Mouse (Mus musculus) hindbrain, embryonic 10.5 days (tissue): ENCODE data around the gene Cdc42se2. TPM values are rescaled to one million over a fixed set of nuclear protein-coding genes. Genes with fewer than 3 reads are reported as not detected.
A peak's percentile ranks its signal among the peaks of the same experiment; 100 is the strongest.

Experiments used
- DNase-seq: peaks from one replicate; pipeline ENCODE4 v3.0.0-alpha.2; 2017; ENCODE audit warnings: low spot score
- H3K27ac ChIP-seq: fragments of 300-500 bp; sonication (generic); 2 replicates; pipeline ENCODE4 v1.5.1; 2016; ENCODE audit warnings: mild to moderate bottlenecking, moderate library complexity
- H3K27me3 ChIP-seq: fragments of 300-500 bp; sonication (generic); 2 replicates; pipeline ENCODE4 v1.6.1; 2016; ENCODE audit warnings: mild to moderate bottlenecking; ENCODE audit not compliant: poor library complexity, insufficient read depth, severe bottlenecking
- H3K36me3 ChIP-seq: fragments of 300-500 bp; sonication (generic); 2 replicates; pipeline ENCODE4 v1.6.1; 2016; ENCODE audit warnings: mild to moderate bottlenecking, moderate library complexity
- H3K4me1 ChIP-seq: fragments of 300-500 bp; sonication (generic); replicated peaks from 2 replicates; pipeline ENCODE4 v1.6.1; 2016; ENCODE audit warnings: mild to moderate bottlenecking
- H3K4me3 ChIP-seq: fragments of 300-500 bp; sonication (generic); 2 replicates; pipeline ENCODE4 v1.5.1; 2016; ENCODE audit warnings: mild to moderate bottlenecking, moderate library complexity
- H3K9me3 ChIP-seq: fragments of 300-500 bp; sonication (generic); 2 replicates; pipeline ENCODE4 v1.6.1; 2016; ENCODE audit warnings: mild to moderate bottlenecking, moderate library complexity
- WGBS: fragments of 180-500 bp; shearing (Covaris S2); methylation state at CpG from one replicate; pipeline ENCODE4 v1.1.7; 2016; 5-methylcytosine and 5-hydroxymethylcytosine counted together
- polyA plus RNA-seq: library from polyadenylated mRNA; unstranded; fragments of >200 nt; fragmentation: Nextera tagmentation; extraction: Ambion mirVana; gene quantifications from 2 replicates; pipeline ENCODE4 v1.2.1, GENCODE M21; 2016

The Cdc42se2 gene
- 212 and 247 TPM in 2 replicates for polyA plus RNA-seq

DNA sequence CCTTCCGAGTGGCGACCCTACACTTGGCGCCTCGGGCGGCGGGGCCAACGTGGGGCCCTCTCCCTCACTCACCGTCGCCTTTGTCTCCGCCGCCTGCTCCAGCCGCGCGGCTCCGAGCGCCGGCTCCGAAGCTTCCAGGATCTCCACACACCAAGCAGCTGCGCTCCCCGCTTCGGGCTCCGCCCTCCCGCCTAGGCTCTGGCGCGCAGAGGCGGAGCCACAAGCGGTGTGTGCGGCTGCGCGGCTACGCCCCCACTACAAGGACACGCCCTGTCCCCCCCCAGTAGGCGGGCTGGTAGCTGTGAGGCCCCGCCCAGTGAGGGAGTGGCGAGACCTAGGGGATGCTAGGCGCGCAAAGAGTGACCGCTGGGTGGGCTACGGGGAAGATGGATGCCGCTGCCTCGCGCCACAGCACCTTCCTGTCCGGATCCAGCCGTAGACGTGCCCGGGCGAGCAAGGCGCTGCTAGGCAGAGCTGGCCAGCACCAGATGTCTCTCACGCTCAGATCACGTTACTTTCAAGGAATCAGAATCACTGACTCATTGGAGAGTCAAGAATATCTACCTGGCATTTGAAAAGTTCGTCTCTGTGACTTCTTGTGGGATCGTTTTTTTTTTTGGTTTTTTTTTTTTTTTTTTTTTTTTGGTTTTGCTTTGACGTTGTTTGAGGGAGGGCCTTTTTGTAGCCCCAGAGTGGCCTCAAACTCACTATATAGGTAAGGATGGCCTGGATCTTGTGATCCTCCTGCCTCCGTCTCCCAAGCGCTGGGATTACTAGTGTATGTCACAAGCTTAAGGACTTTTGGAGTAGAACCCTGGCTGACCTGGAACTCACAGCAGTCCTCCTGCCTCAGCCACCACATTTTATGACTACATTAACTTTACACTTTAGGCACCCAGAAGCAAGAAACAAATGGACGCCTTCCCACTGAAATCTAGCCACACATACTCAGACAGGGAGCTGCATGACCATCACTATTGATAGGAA lies at the start of gene Cdc42se2:
TSS of gene Cdc42se2 (minus strand) at position 188 of the 987 bp plus-strand sequence.
- Histone ChIP-seq H3K9me3 (no peaks in the 10 kb centered on the region), H3K4me1 (peaks cover 59% of the 10 kb centered on the region), H3K27ac (peak within 1 kb of the TSS; percentile 99), H3K27me3 (no peaks in the 10 kb centered on the region), H3K36me3 (peaks cover 9% of the 10 kb centered on the region), H3K4me3 (peak within 1 kb of the TSS; percentile 96)
- WGBS: 3% methylated on average over 56 of the region's 56 CpGs
- peak; percentile 99 for DNase-seq

DNA sequence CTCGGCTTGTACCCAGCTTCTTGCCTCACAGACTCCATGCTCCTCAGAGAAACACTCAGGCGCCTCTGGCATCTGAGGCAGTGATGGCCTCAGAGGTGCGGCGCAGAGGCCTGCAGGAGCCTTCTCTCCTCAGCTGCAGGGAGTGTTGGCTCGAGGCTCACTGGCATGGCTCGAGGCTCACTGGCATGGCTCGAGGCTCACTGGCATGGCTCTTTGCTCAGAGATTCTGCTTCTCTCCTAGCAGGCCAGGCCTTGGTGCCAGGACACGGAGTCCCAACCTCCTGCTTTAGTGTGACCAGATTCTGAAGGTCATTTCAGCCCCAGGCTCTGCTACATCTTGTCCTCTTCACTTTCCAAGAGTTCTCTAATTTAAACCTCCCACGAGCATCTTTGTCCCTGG lies 48.6 kb upstream of the Cdc42se2 start:
- H3K27me3 ChIP-seq: no peaks in the 10 kb centered on the region
- H3K27ac ChIP-seq: peak overlapping the region; percentile 23; the same call in 1 of the 2 replicates
- H3K4me1 ChIP-seq: 0 out of 2 replicates have a peak, but pooled peaks cover 2% of the 10 kb centered on the region
- WGBS: 85% methylated on average over 9 of the region's 9 CpGs
- no peak overlapping the region for H3K4me3 ChIP-seq
- no peaks in the 10 kb centered on the region for H3K9me3 ChIP-seq
- no peaks in the 10 kb centered on the region for H3K36me3 ChIP-seq
- DNase-seq: no peak

DNA sequence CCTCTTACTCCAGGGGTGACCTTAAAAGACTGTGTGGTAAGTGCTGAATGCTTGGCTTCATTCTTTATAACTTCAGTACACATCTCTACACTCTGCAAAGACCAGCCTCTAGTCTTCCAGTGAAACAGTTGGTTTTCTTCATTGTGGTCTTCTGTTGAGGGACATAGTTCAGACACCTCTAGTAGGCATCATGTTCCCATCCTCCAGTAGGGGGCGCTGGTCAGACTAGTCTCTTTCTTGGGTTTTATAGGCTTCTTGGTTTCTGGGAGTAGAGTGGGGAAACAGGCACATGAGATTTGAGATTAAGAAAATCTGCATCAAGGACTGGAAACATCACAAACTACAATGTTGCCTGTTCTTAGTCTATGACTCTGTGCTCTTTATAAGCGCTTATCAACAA lies 47.1 kb upstream of the Cdc42se2 start:
- 59% methylated on average over 2 of the region's 2 CpGs for WGBS
- Histone ChIP-seq H3K9me3 (no peaks in the 10 kb centered on the region), H3K4me1 (0 out of 2 replicates have a peak, but pooled peaks cover 2% of the 10 kb centered on the region), H3K4me3 (no peak overlapping the region), H3K27ac (no peak overlapping the region), H3K36me3 (no peaks in the 10 kb centered on the region), H3K27me3 (no peaks in the 10 kb centered on the region)
- no peak for DNase-seq

DNA sequence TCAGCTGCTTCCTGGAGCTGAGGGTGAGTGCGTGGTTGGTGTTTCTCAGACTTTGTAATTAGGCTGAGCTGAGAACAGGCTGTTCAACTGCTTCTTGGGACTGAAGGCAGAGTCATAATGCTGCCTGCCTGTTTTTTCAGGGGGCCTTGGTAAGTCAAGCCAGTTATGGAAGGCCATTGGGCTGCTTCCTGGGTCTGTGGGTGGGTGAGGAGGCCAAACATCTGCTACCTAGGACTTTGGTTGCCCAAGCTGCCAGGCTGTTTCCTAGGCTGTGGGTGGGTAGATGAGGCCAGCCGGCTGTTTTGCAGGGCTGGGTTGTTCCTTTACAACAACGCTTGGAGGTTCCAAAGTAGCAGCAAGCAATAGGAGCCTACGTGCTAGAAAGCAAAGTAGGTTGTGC lies 46.4 kb upstream of the Cdc42se2 start:
- WGBS: 91% methylated on average over 4 of the region's 4 CpGs
- H3K4me3 ChIP-seq: no peak overlapping the region
- 0 out of 2 replicates have a peak overlapping the region, but pooled peaks have one; percentile 9 for H3K27ac ChIP-seq
- 0 out of 2 replicates have a peak, but pooled peaks cover 2% of the 10 kb centered on the region for H3K4me1 ChIP-seq
- DNase-seq: no peak
- H3K9me3 ChIP-seq: no peaks in the 10 kb centered on the region
- no peaks in the 10 kb centered on the region for H3K36me3 ChIP-seq
- H3K27me3 ChIP-seq: no peaks in the 10 kb centered on the region

- Histone ChIP-seq H3K27me3 (no peaks in the 10 kb centered on the region), H3K27ac (no peak overlapping the region), H3K36me3 (no peaks in the 10 kb centered on the region), H3K9me3 (peaks cover 14% of the 10 kb centered on the region), H3K4me1 (no peaks in the 10 kb centered on the region), H3K4me3 (no peak overlapping the region)
- WGBS: 95% methylated on average over 8 of the region's 8 CpGs
- no peak for DNase-seq
Observed at GRCm38 (mm10) chr11:54826819-54827218, 39.3 kb upstream of the Cdc42se2 start.

DNA sequence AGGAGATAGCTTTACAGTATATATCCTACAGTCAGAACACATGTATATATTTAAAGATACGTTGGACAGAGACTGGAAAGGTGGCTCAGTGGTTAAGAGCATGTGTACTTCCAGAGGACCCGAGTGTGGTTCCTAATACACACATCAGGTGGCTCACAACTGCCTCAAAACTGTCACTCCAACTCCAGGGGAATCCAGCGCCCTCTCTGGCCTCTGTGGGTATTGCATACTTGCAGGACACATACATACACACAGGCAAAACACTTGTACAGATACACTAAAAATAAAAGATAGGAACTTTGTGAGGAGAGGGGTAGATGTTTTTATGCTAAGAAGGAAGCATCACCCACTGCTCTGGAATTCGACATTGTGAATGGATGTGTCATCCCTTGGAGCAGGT lies 38.3 kb upstream of the Cdc42se2 start:
- Histone ChIP-seq H3K4me3 (no peak overlapping the region), H3K27ac (no peak overlapping the region), H3K4me1 (peaks cover 4% of the 10 kb centered on the region), H3K27me3 (no peaks in the 10 kb centered on the region), H3K36me3 (no peaks in the 10 kb centered on the region), H3K9me3 (peaks cover 14% of the 10 kb centered on the region)
- no peak for DNase-seq
- 84% methylated on average over 4 of the region's 4 CpGs for WGBS

- no peaks in the 10 kb centered on the region for H3K36me3 ChIP-seq
- H3K27me3 ChIP-seq: no peaks in the 10 kb centered on the region
- DNase-seq: no peak
- 87% methylated on average over 4 of the region's 4 CpGs for WGBS
- no peak overlapping the region for H3K4me3 ChIP-seq
- peaks cover 14% of the 10 kb centered on the region for H3K9me3 ChIP-seq
- no peak overlapping the region for H3K27ac ChIP-seq
- H3K4me1 ChIP-seq: peaks cover 21% of the 10 kb centered on the region
Observed at GRCm38 (mm10) chr11:54823467-54823866, 36.0 kb upstream of the Cdc42se2 start.

DNA sequence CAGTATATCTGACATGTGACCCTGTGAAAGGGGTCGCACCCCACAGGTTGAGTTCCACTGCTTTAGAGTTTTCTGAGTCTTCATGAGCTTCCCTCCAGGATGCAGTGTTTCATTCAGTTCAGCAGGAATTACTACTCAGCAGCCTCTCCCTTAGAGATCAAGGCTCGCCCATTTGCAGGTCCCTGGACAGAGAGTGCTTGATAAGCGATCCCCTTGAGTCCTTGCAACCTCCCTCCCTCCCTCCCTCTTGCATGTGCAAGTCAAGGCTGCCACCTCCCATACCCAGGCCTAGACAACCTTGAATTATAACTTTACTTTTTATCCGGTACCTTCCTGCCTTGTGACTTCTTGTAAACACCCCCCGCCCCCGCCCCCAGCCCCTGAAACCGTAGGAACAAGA lies 32.0 kb upstream of the Cdc42se2 start:
- peak overlapping the region; percentile 70 for H3K27ac ChIP-seq
- peaks cover 21% of the 10 kb centered on the region for H3K4me1 ChIP-seq
- no peaks in the 10 kb centered on the region for H3K27me3 ChIP-seq
- no peaks in the 10 kb centered on the region for H3K36me3 ChIP-seq
- no peak overlapping the region for H3K4me3 ChIP-seq
- WGBS: 73% methylated on average over 7 of the region's 7 CpGs
- no peak for DNase-seq
- peaks cover 5% of the 10 kb centered on the region for H3K9me3 ChIP-seq

- no peaks in the 10 kb centered on the region for H3K36me3 ChIP-seq
- peaks cover 41% of the 10 kb centered on the region for H3K4me1 ChIP-seq
- H3K9me3 ChIP-seq: no peaks in the 10 kb centered on the region
- 86% methylated on average over 4 of the region's 4 CpGs for WGBS
- no peak overlapping the region for H3K4me3 ChIP-seq
- H3K27ac ChIP-seq: no peak overlapping the region
- DNase-seq: no peak
- H3K27me3 ChIP-seq: no peaks in the 10 kb centered on the region
Observed at GRCm38 (mm10) chr11:54817449-54817848, 30.0 kb upstream of the Cdc42se2 start.

DNA sequence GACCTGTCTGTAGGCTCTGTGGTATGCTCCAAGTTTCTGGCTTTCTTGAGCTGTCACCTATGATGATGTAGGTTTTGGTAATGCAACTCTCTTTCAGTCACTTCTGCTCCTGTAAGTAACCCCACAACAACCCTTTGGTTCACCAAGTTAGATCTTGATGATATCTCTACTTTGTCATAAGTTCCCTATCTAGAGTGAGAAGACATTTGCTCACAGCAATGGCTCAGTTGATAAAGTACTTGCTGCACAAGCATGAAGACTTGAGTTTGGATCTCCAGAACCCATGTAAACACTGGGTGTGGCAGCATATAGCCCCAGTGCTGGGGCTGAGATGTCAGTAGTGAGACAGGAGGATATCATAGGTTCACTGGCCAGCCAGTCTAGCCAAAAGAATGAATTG lies 28.2 kb upstream of the Cdc42se2 start:
- Histone ChIP-seq H3K27ac (0 out of 2 replicates have a peak overlapping the region, but pooled peaks have one; percentile 16), H3K36me3 (no peaks in the 10 kb centered on the region), H3K4me3 (no peak overlapping the region), H3K9me3 (no peaks in the 10 kb centered on the region), H3K27me3 (no peaks in the 10 kb centered on the region), H3K4me1 (peaks cover 54% of the 10 kb centered on the region)
- no peak for DNase-seq

- Histone ChIP-seq H3K27me3 (no peaks in the 10 kb centered on the region), H3K36me3 (no peaks in the 10 kb centered on the region), H3K4me3 (0 out of 2 replicates have a peak overlapping the region, but pooled peaks have one; percentile 14), H3K27ac (peak overlapping the region; percentile 91), H3K4me1 (peaks cover 46% of the 10 kb centered on the region), H3K9me3 (no peaks in the 10 kb centered on the region)
- 32% methylated on average over 8 of the region's 8 CpGs for WGBS
- DNase-seq: peak; percentile 82
Observed at GRCm38 (mm10) chr11:54812812-54813516, 25.5 kb upstream of the Cdc42se2 start.

GRCm38 (mm10) chr11:54812314-54812713 lies 24.8 kb upstream of the Cdc42se2 start:
- DNase-seq: peak; percentile 46

More at GRCm38 (mm10) chr11:54812314-54812713, 24.8 kb upstream of the Cdc42se2 start:
- Histone ChIP-seq H3K27me3 (no peaks in the 10 kb centered on the region), H3K4me1 (peaks cover 46% of the 10 kb centered on the region), H3K4me3 (peak overlapping the region; percentile 14; the same call in 1 of the 2 replicates), H3K36me3 (no peaks in the 10 kb centered on the region), H3K9me3 (no peaks in the 10 kb centered on the region), H3K27ac (peak overlapping the region; percentile 91)
- 28% methylated on average over 4 of the region's 4 CpGs for WGBS
